Comparison of ENCODE assay signal across 21 mouse cellular contexts in genomic region chr10:23322275-23322674, GRCm38 (mm10). TPM values are rescaled to one million over a fixed set of nuclear protein-coding genes. Genes with fewer than 3 reads are reported as not detected.
"Had no signal": no experiment of that assay in that cellular context is flagged by ENCODE, and none has a peak within 500 bp of the region (broad histone marks: within the 10 kb centered on the region; RNA-seq: fewer than 3 reads in every experiment).

No protein-coding gene starts in this region.

- H3K4me3 ChIP-seq: limb, embryonic 13.5 days; liver, embryonic 13.5 days; myocyte; neural tube, embryonic 15.5 days had no signal

- H3K4me2 ChIP-seq: limb, embryonic 13.5 days; liver, embryonic 13.5 days; midbrain, embryonic 11.5 days; neural tube, embryonic 15.5 days had no signal

- H3K27ac ChIP-seq: kidney, postnatal 0 days; limb, embryonic 13.5 days; liver, embryonic 13.5 days; neural tube, embryonic 15.5 days; stomach, postnatal 0 days had no signal

- H3K4me1 ChIP-seq: limb, embryonic 13.5 days; liver, embryonic 13.5 days; neural tube, embryonic 15.5 days had no signal

- H3K27me3 ChIP-seq: limb, embryonic 13.5 days; liver, embryonic 13.5 days; neural tube, embryonic 15.5 days had no signal

- H3K9me3 ChIP-seq: limb, embryonic 13.5 days; liver, embryonic 13.5 days; neural tube, embryonic 15.5 days had no signal

- H3K36me3 ChIP-seq: limb, embryonic 13.5 days; liver, embryonic 13.5 days; neural tube, embryonic 15.5 days had no signal

- H3K9ac ChIP-seq: limb, embryonic 13.5 days; liver, embryonic 13.5 days; neural tube, embryonic 15.5 days had no signal

- DNase-seq: kidney, adult 2 months; kidney, postnatal 25 days; left cerebral cortex, postnatal 4 days; liver, embryonic 13.5 days; lung, adult 2 months; lung, postnatal 14 days; lung, postnatal 4 days; midbrain, embryonic 14.5 days; right cerebral cortex, adult 18-20 months; right cerebral cortex, postnatal 14 days; right cerebral cortex, postnatal 4 days; thymus, adult 2 months; thymus, postnatal 14 days; thymus, postnatal 4 days had no signal

RNA-seq across cellular contexts. Expression of gene Eya4, which starts 28.3 kb away (rescaled TPM):
- total RNA-seq: megakaryocyte progenitor cell, adult 5-6 weeks had no signal
